ENCODE assay signal across 10 mouse cellular contexts in the genomic region with DNA sequence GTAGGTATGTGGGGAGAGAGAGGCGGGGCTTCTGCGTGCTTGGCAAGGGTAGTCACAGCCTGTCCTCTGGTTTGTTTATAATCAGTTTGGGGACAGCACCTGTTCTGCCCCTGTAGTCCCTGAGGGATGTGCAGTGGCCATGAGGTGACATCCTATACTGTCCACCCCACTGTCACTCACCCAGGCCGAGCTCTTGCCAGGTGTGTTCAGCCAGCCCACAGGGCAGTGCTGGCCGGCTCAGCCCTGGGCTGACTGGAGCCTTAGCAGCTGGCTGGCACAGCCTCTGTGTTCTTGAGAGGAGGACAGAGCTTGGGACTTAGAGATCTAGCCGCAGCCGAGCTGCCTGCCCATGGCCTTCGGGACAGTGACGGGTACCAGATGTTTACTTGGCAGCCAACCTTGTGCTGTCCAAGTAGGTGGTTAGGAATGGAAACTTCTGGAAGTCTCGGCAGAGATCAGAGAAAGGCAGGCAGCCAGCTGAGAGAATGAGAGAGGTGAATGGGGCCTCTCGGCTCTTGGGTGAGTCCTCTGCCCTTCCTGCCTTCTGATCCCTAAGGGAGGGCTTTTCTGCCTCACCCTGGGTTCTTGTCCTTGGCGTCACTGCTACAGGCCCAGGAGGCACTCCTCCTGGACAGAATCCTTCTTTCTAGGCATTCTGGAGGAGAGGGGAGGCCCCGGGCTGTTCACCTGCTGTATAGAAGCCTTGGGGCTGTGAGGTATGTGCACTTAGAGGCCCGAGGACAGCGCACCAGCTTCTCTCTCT. TPM values are rescaled to one million over a fixed set of nuclear protein-coding genes. Genes with fewer than 3 reads are reported as not detected.
DNase-seq lines count a peak whose midpoint lies in the region; ATAC-seq and TF ChIP-seq lines count a peak whose summit lies in the region.
"Had no signal": no experiment of that assay in that cellular context is flagged by ENCODE, and none has a peak within 500 bp of the region (broad histone marks: within the 10 kb centered on the region; RNA-seq: fewer than 3 reads in every experiment).

No protein-coding gene starts in this region.

- no peak overlapping the region for H3K9ac ChIP-seq in hindbrain, embryonic 15.5 days
- H3K9ac ChIP-seq in hindbrain, embryonic 16.5 days (ENCODE audit: low read depth, low read length), result no peak overlapping the region
- H3K9ac ChIP-seq: midbrain, embryonic 12.5 days had no signal

- peak; percentile 38 for DNase-seq in heart, postnatal 25 days (ENCODE audit: low spot score)
- DNase-seq in lung, postnatal 10 days, result peak; percentile 83
- DNase-seq in left cerebral cortex, adult 8-10 months (ENCODE audit: low spot score in 2 of 2), result no peak
- no peak for DNase-seq in spleen, postnatal 4 days (ENCODE audit: low spot score in 2 of 2)

- H3K4me1 ChIP-seq in hindbrain, embryonic 15.5 days (replicated peaks), result no peaks in the 10 kb centered on the region
- no peaks in the 10 kb centered on the region for H3K4me1 ChIP-seq in hindbrain, embryonic 16.5 days (ENCODE audit: control insufficient read depth, insufficient read depth, low read depth, low read length)
- H3K4me1 ChIP-seq in cortical plate, adult 2 months (ENCODE audit: control insufficient read depth, insufficient read depth, low read length), result no peaks in the 10 kb centered on the region
- H3K4me1 ChIP-seq: midbrain, embryonic 12.5 days had no signal

- intact Hi-C loops in heart, postnatal 25 days (cut with DNase I), result no loop called here

- TF ChIP-seq CTCF in cortical plate, adult 2 months (IDR thresholded peaks at IDR 0.05; ENCODE audit: extremely low read depth, insufficient read depth, low read length), result no peak

- ATAC-seq in hindbrain, embryonic 15.5 days (ENCODE audit: low FRiP score, low read depth), result 0 out of 2 replicates have a peak, but pooled peaks have one; percentile 34
- ATAC-seq in hindbrain, embryonic 16.5 days, result no peak
- no peak for ATAC-seq in erythroblast, adult 5-6 weeks (replicated peaks; ENCODE audit: low FRiP score, poor library complexity, severe bottlenecking)

- H3K9me3 ChIP-seq in hindbrain, embryonic 15.5 days, result no peaks in the 10 kb centered on the region
- H3K9me3 ChIP-seq in hindbrain, embryonic 16.5 days (ENCODE audit: control insufficient read depth, low read length), result no peaks in the 10 kb centered on the region
- H3K9me3 ChIP-seq: midbrain, embryonic 12.5 days had no signal

- H3K4me3 ChIP-seq in hindbrain, embryonic 15.5 days, result no peak overlapping the region
- no peak overlapping the region for H3K4me3 ChIP-seq in hindbrain, embryonic 16.5 days (ENCODE audit: low read length)
- H3K4me3 ChIP-seq in cortical plate, adult 2 months (ENCODE audit: insufficient read depth, low read length), result no peak overlapping the region
- H3K4me3 ChIP-seq: midbrain, embryonic 12.5 days had no signal

- WGBS in hindbrain, embryonic 15.5 days, result 80% methylated on average over 14 of the region's 14 CpGs
- 74% methylated on average over 14 of the region's 14 CpGs for WGBS in hindbrain, embryonic 16.5 days

- H3K36me3 ChIP-seq in hindbrain, embryonic 15.5 days, result no peaks in the 10 kb centered on the region
- H3K36me3 ChIP-seq in hindbrain, embryonic 16.5 days (ENCODE audit: control insufficient read depth, insufficient read depth, low read length), result no peaks in the 10 kb centered on the region
- H3K36me3 ChIP-seq: midbrain, embryonic 12.5 days had no signal

- no peaks in the 10 kb centered on the region for H3K27me3 ChIP-seq in hindbrain, embryonic 15.5 days
- no peaks in the 10 kb centered on the region for H3K27me3 ChIP-seq in hindbrain, embryonic 16.5 days (replicated peaks; ENCODE audit: control insufficient read depth, insufficient read depth, low read length)
- H3K27me3 ChIP-seq: midbrain, embryonic 12.5 days had no signal

- TF ChIP-seq POLR2A in cortical plate, adult 2 months (IDR thresholded peaks at IDR 0.05; ENCODE audit: extremely low read depth, insufficient read depth, low read length), result no peak

- no peak overlapping the region for H3K4me2 ChIP-seq in hindbrain, embryonic 15.5 days
- no peak overlapping the region for H3K4me2 ChIP-seq in hindbrain, embryonic 16.5 days (ENCODE audit: low read length)
- H3K4me2 ChIP-seq: midbrain, embryonic 12.5 days had no signal

- no peak overlapping the region for H3K27ac ChIP-seq in hindbrain, embryonic 15.5 days (replicated peaks)
- no peak overlapping the region for H3K27ac ChIP-seq in hindbrain, embryonic 16.5 days (ENCODE audit: low read depth, low read length)
- H3K27ac ChIP-seq in cortical plate, adult 2 months (ENCODE audit: insufficient read depth, low read length), result 0 out of 2 replicates have a peak overlapping the region, but pooled peaks have one; percentile 0
- H3K27ac ChIP-seq: midbrain, embryonic 12.5 days had no signal

RNA-seq across cellular contexts. Expression of a gene that starts 12.1 kb away (rescaled TPM):
- polyA plus RNA-seq in hindbrain, embryonic 15.5 days (2015; fragmentation: Nextera tagmentation; extraction: Ambion mirVana), result 3.6 and 4.2 TPM in 2 replicates
- polyA plus RNA-seq in hindbrain, embryonic 16.5 days (2015; fragmentation: Nextera tagmentation; extraction: Ambion mirVana), result 4.6 and 4.7 TPM in 2 replicates
- 11.1 and 11.4 TPM in 2 replicates for polyA plus RNA-seq in cortical plate, adult 2 months (2012; rRNA removed)
- total RNA-seq in heart, postnatal 25 days (2021), result 10 to 100 TPM; 40.8 to 45.7 TPM
- total RNA-seq in left cerebral cortex, adult 8-10 months (2022), result 10 to 100 TPM; 12.3 to 17.8 (median 15.1) TPM
- 4.6 and 6.7 TPM in 2 replicates for total RNA-seq in erythroblast, adult 5-6 weeks (2015; ENCODE audit: low replicate concordance)
- 3.8 and 9.4 TPM in 2 replicates for total RNA-seq in erythroblast, adult 5-6 weeks (2017; ENCODE audit: low replicate concordance)

RNA-seq across cellular contexts. Expression of a gene that starts 22.3 kb away (rescaled TPM):
- 0.16 TPM in 1 of 2 replicates, not detected in the other for polyA plus RNA-seq in hindbrain, embryonic 15.5 days (2015; fragmentation: Nextera tagmentation; extraction: Ambion mirVana)
- polyA plus RNA-seq in hindbrain, embryonic 16.5 days (2015; fragmentation: Nextera tagmentation; extraction: Ambion mirVana), result 0.11 TPM in 1 of 2 replicates, not detected in the other
- polyA plus RNA-seq in cortical plate, adult 2 months (2012; rRNA removed), result not detected in 2 replicates
- total RNA-seq in heart, postnatal 25 days (2021), result not detected
- not detected for total RNA-seq in left cerebral cortex, adult 8-10 months (2022)
- not detected in 2 replicates for total RNA-seq in erythroblast, adult 5-6 weeks (2015; ENCODE audit: low replicate concordance)
- not detected in 2 replicates for total RNA-seq in erythroblast, adult 5-6 weeks (2017; ENCODE audit: low replicate concordance)
- total RNA-seq: G1E had no signal
- polyA plus RNA-seq: G1E; midbrain, embryonic 12.5 days had no signal

RNA-seq across cellular contexts. Expression of a gene that starts 54.4 kb away (rescaled TPM):
- polyA plus RNA-seq in hindbrain, embryonic 15.5 days (2015; fragmentation: Nextera tagmentation; extraction: Ambion mirVana), result 1.3 and 1.6 TPM in 2 replicates
- polyA plus RNA-seq in hindbrain, embryonic 16.5 days (2015; fragmentation: Nextera tagmentation; extraction: Ambion mirVana), result 0.72 and 1.6 TPM in 2 replicates
- 0.59 and 1.3 TPM in 2 replicates for polyA plus RNA-seq in cortical plate, adult 2 months (2012; rRNA removed)
- total RNA-seq in heart, postnatal 25 days (2021), result 1 to 10 TPM; 3.8 to 5.6 TPM
- total RNA-seq in left cerebral cortex, adult 8-10 months (2022), result 1 to 10 TPM; 1.8 to 5.2 (median 4.3) TPM
- not detected in 2 replicates for total RNA-seq in erythroblast, adult 5-6 weeks (2015; ENCODE audit: low replicate concordance)
- total RNA-seq in erythroblast, adult 5-6 weeks (2017; ENCODE audit: low replicate concordance), result not detected in 2 replicates
- total RNA-seq: G1E had no signal

RNA-seq across cellular contexts. Expression of a gene that starts 54.7 kb away (rescaled TPM):
- polyA plus RNA-seq in hindbrain, embryonic 15.5 days (2015; fragmentation: Nextera tagmentation; extraction: Ambion mirVana), result 1.2 and 1.5 TPM in 2 replicates
- 1.4 TPM in 2 replicates for polyA plus RNA-seq in hindbrain, embryonic 16.5 days (2015; fragmentation: Nextera tagmentation; extraction: Ambion mirVana)
- 5.8 and 6.7 TPM in 2 replicates for polyA plus RNA-seq in cortical plate, adult 2 months (2012; rRNA removed)
- 1 to 10 TPM in 1 of 2 experiments, under 1 TPM in 1; 0.55 to 1.0 TPM for total RNA-seq in heart, postnatal 25 days (2021)
- 1 to 10 TPM; 2.4 to 4.9 (median 4.1) TPM for total RNA-seq in left cerebral cortex, adult 8-10 months (2022)
- total RNA-seq in erythroblast, adult 5-6 weeks (2015; ENCODE audit: low replicate concordance), result not detected in 2 replicates
- not detected in 2 replicates for total RNA-seq in erythroblast, adult 5-6 weeks (2017; ENCODE audit: low replicate concordance)

Comparison
In these comparisons a context has a peak if more than half of its experiments do, and no peak if none do; other contexts are left out.
1. DNase-seq: peak in heart, postnatal 25 days (single experiment) and lung, postnatal 10 days (single experiment); none in left cerebral cortex, adult 8-10 months (0 of 2) and spleen, postnatal 4 days (0 of 2).